8 mouse cellular contexts compared by ENCODE assay signal in the genomic region with DNA sequence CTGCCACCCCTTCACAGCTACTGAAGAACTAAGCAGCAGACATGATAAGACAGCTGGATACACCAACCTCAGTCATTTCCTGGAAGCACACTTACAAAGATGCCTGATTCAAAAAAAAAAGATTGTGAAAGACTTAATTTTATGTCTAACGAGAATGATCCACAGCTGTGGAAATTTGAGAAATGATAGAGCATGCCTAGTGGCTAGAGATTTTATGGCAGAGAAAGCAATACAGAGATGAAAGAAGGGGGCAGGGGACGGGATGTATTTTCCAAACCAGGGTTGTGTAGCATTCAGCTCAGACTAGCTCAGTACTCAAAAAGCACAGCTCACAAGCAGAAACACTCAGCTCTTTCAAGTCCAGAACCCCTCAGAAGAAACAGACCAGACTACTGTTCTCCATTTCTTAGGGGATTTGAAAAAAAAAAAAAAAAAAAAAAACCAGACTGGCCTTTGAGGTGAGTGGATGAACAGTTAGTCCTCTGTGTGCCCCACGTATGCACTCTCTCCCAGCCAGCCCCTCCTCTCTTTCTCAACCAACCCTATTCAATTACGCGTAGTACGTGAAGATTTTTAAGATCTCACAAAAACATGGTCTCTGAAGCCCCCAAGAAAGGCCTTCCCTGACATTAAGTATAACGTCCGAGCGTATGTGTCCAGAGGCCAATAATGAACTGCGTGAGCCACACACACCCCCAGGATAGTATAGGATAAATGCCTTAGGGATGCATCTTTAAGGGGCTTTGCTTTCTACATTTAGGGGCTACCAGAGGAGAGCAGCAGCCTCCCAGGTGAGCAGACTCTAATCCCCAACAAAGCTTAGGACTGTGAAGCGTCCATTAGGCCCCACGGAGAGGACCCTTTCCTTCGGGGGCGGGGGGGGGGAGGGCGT. TPM values are rescaled to one million over a fixed set of nuclear protein-coding genes. Genes with fewer than 3 reads are reported as not detected.
A peak's percentile ranks its signal among the peaks of the same experiment; 100 is the strongest.
DNase-seq lines count a peak whose midpoint lies in the region; ATAC-seq and TF ChIP-seq lines count a peak whose summit lies in the region.

No protein-coding gene starts in this region.

- WGBS in kidney, embryonic 16.5 days: 2% methylated on average over 15 of the region's 15 CpGs
- WGBS in hindbrain, embryonic 13.5 days: 4% methylated on average over 15 of the region's 15 CpGs

- H3K4me1 ChIP-seq in kidney, embryonic 16.5 days (ENCODE audit: insufficient read depth, low read length): peaks cover 13% of the 10 kb centered on the region
- peaks cover 0 to 3% of the 10 kb centered on the region in 2 experiments; a peak in 1 of 4 replicates for H3K4me1 ChIP-seq in ES-E14 (ENCODE audit: control insufficient read depth in 2 of 2, insufficient read depth in 2 of 2, low read length in 2 of 2, poor library complexity in 1 of 2)
- peaks cover 40% of the 10 kb centered on the region for H3K4me1 ChIP-seq in hindbrain, embryonic 13.5 days (replicated peaks)

- no peak for ATAC-seq in kidney, embryonic 16.5 days (ENCODE audit: low FRiP score, low TSS enrichment)
- peak; percentile 22; the same call in 1 of the 2 replicates for ATAC-seq in hindbrain, embryonic 13.5 days (ENCODE audit: low FRiP score)
- ATAC-seq in erythroid progenitor cell, adult 5-6 weeks (replicated peaks; ENCODE audit: low FRiP score, poor library complexity, severe bottlenecking): no peak

- in situ Hi-C loops in ES-E14 (cut with MboI; ENCODE audit: low sequenced_read_pairs in 2 of 2, unreplicated experiment in 2 of 2): no loop called here

- H3K36me3 ChIP-seq in kidney, embryonic 16.5 days (ENCODE audit: insufficient read depth, low read length): no peaks in the 10 kb centered on the region
- no peaks in the 10 kb centered on the region for H3K36me3 ChIP-seq in ES-E14 (ENCODE audit: control insufficient read depth, insufficient read depth, low read length, poor library complexity, severe bottlenecking)
- peaks cover 5% of the 10 kb centered on the region; the same call in 1 of the 2 replicates for H3K36me3 ChIP-seq in hindbrain, embryonic 13.5 days

- no peaks in the 10 kb centered on the region for H3K9me3 ChIP-seq in kidney, embryonic 16.5 days (ENCODE audit: low read length)
- no peaks in the 10 kb centered on the region for H3K9me3 ChIP-seq in ES-E14 (ENCODE audit: control insufficient read depth, insufficient read depth, low read depth, low read length)
- no peaks in the 10 kb centered on the region for H3K9me3 ChIP-seq in hindbrain, embryonic 13.5 days

- peak overlapping the region; percentile 82 for H3K9ac ChIP-seq in kidney, embryonic 16.5 days (replicated peaks; ENCODE audit: low read length)
- H3K9ac ChIP-seq in ES-E14 (ENCODE audit: insufficient read depth, low read depth, low read length, poor library complexity, severe bottlenecking): peak overlapping the region; percentile 69
- H3K9ac ChIP-seq in hindbrain, embryonic 13.5 days: peak overlapping the region; percentile 85

- peak overlapping the region; percentile 84 for H3K4me3 ChIP-seq in kidney, embryonic 16.5 days (ENCODE audit: low read length)
- peak overlapping the region; percentile 73 to 81 for H3K4me3 ChIP-seq in ES-E14 (ENCODE audit: insufficient read depth in 1 of 2, low read depth in 1 of 2, low read length in 2 of 2, poor library complexity in 1 of 2, severe bottlenecking in 1 of 2)
- H3K4me3 ChIP-seq in hindbrain, embryonic 13.5 days: peak overlapping the region; percentile 65

- H3K27ac ChIP-seq in kidney, embryonic 16.5 days (ENCODE audit: low read length): peak overlapping the region; percentile 68
- no peak overlapping the region for H3K27ac ChIP-seq in ES-E14 (ENCODE audit: insufficient read depth, low read depth, low read length, poor library complexity, severe bottlenecking)
- peak overlapping the region; percentile 87 for H3K27ac ChIP-seq in hindbrain, embryonic 13.5 days

- no peak for DNase-seq in kidney, adult 8-10 months
- no peak for DNase-seq in ES-E14 (ENCODE audit: low read depth, low spot score)
- peak; percentile 43 for DNase-seq in embryo, embryonic 11 days
- DNase-seq in mesoderm, embryonic 11.5 days (ENCODE audit: low read depth, low spot score): peak; percentile 20
- no peak for DNase-seq in adrenal gland, postnatal 10 days

- H3K4me2 ChIP-seq in kidney, embryonic 16.5 days (replicated peaks; ENCODE audit: low read depth, low read length): peak overlapping the region; percentile 68
- H3K4me2 ChIP-seq in hindbrain, embryonic 13.5 days: peak overlapping the region; percentile 85

- no peaks in the 10 kb centered on the region for H3K27me3 ChIP-seq in kidney, embryonic 16.5 days (ENCODE audit: insufficient read depth, low read length)
- no peaks in the 10 kb centered on the region for H3K27me3 ChIP-seq in hindbrain, embryonic 13.5 days

TF ChIP-seq in ES-E14, 5 proteins besides CTCF, POLR2A, EP300 and RAD21:
- TF ChIP-seq ZNF384 (IDR thresholded peaks at IDR 0.05; ENCODE audit: low read depth, low read length) (peak; percentile 54; the same call in 1 of the 2 replicates), ZC3H11A (IDR thresholded peaks at IDR 0.05; ENCODE audit: borderline replicate concordance, low read depth, low read length) (no peak)

RNA-seq across cellular contexts. Expression of a gene that starts 1.0 kb away (rescaled TPM):
- 103 and 109 TPM in 2 replicates for polyA plus RNA-seq in kidney, embryonic 16.5 days (2015; fragmentation: Nextera tagmentation; extraction: Ambion mirVana)
- 6.9 and 15.8 TPM in 2 replicates for total RNA-seq in ES-E14 (2012; rRNA removed)
- polyA plus RNA-seq in hindbrain, embryonic 13.5 days (2015; fragmentation: Nextera tagmentation; extraction: Ambion mirVana): 48.3 and 51.1 TPM in 2 replicates
- 10 to 100 TPM; 46.9 to 47.9 TPM for total RNA-seq in adrenal gland, postnatal 10 days (2021)
- 11.9 and 18.0 TPM in 2 replicates for total RNA-seq in erythroid progenitor cell, adult 5-6 weeks (2015; ENCODE audit: low replicate concordance)
- total RNA-seq in erythroid progenitor cell, adult 5-6 weeks (2017; ENCODE audit: low replicate concordance): 4.0 and 17.6 TPM in 2 replicates

RNA-seq across cellular contexts. Expression of a gene that starts 43.4 kb away (rescaled TPM):
- 67.2 and 71.4 TPM in 2 replicates for polyA plus RNA-seq in kidney, embryonic 16.5 days (2015; fragmentation: Nextera tagmentation; extraction: Ambion mirVana)
- 38.8 and 52.8 TPM in 2 replicates for total RNA-seq in ES-E14 (2012; rRNA removed)
- polyA plus RNA-seq in hindbrain, embryonic 13.5 days (2015; fragmentation: Nextera tagmentation; extraction: Ambion mirVana): 60.9 and 61.6 TPM in 2 replicates
- 10 to 100 TPM; 69.8 to 74.1 TPM for total RNA-seq in adrenal gland, postnatal 10 days (2021)
- total RNA-seq in erythroid progenitor cell, adult 5-6 weeks (2015; ENCODE audit: low replicate concordance): 30.6 and 33.1 TPM in 2 replicates
- total RNA-seq in erythroid progenitor cell, adult 5-6 weeks (2017; ENCODE audit: low replicate concordance): 37.1 and 54.7 TPM in 2 replicates

RNA-seq across cellular contexts. Expression of a gene that starts 43.5 kb away (rescaled TPM):
- polyA plus RNA-seq in kidney, embryonic 16.5 days (2015; fragmentation: Nextera tagmentation; extraction: Ambion mirVana): 901 and 990 TPM in 2 replicates
- total RNA-seq in ES-E14 (2012; rRNA removed): 1,957 and 1,967 TPM in 2 replicates
- polyA plus RNA-seq in hindbrain, embryonic 13.5 days (2015; fragmentation: Nextera tagmentation; extraction: Ambion mirVana): 660 and 683 TPM in 2 replicates
- 1,000 to 10,000 TPM; 1,097 to 1,198 TPM for total RNA-seq in adrenal gland, postnatal 10 days (2021)
- 812 and 916 TPM in 2 replicates for total RNA-seq in erythroid progenitor cell, adult 5-6 weeks (2015; ENCODE audit: low replicate concordance)
- total RNA-seq in erythroid progenitor cell, adult 5-6 weeks (2017; ENCODE audit: low replicate concordance): 392 and 459 TPM in 2 replicates

RNA-seq across cellular contexts. Expression of a gene that starts 57.9 kb away (rescaled TPM):
- polyA plus RNA-seq in kidney, embryonic 16.5 days (2015; fragmentation: Nextera tagmentation; extraction: Ambion mirVana): not detected in 2 replicates
- total RNA-seq in ES-E14 (2012; rRNA removed): not detected in 2 replicates
- 2.7 TPM in 1 of 2 replicates, not detected in the other for polyA plus RNA-seq in hindbrain, embryonic 13.5 days (2015; fragmentation: Nextera tagmentation; extraction: Ambion mirVana)
- total RNA-seq in adrenal gland, postnatal 10 days (2021): not detected
- total RNA-seq in erythroid progenitor cell, adult 5-6 weeks (2015; ENCODE audit: low replicate concordance): not detected in 2 replicates
- not detected in 2 replicates for total RNA-seq in erythroid progenitor cell, adult 5-6 weeks (2017; ENCODE audit: low replicate concordance)

Comparison
In these comparisons a context has a peak if more than half of its experiments do, and no peak if none do; other contexts are left out.
1. DNase-seq: peak in embryo, embryonic 11 days (single experiment) and mesoderm, embryonic 11.5 days (single experiment); none in kidney, adult 8-10 months (0 of 2), ES-E14 (single experiment) and adrenal gland, postnatal 10 days (single experiment).
2. Peak in every context shown above with its lines, with median percentiles within 50 percentile points of each other: H3K4me3 ChIP-seq and H3K9ac ChIP-seq.